Mouse (Mus musculus) frontal cortex, adult (tissue): ENCODE results near the gene Irs1.

ENCODE experiments used
- ATAC-seq: cut with Nextera tagmentation; 2 replicates; pipeline ENCODE4 v1.9.2; 2017; ENCODE audit warnings: mild to moderate bottlenecking, moderate library complexity, mixed read lengths; ENCODE audit not compliant: low TSS enrichment

Gene Irs1

GRCm38 (mm10) chr1:82257457-82257856, 33.8 kb downstream of the Irs1 start:
- no peak for ATAC-seq

GRCm38 (mm10) chr1:82253789-82254445, 37.3 kb downstream of the Irs1 start:
- ATAC-seq, result no peak

GRCm38 (mm10) chr1:82247221-82247951, 43.8 kb downstream of the Irs1 start:
- no peak for ATAC-seq

- no peak for ATAC-seq
Observed at GRCm38 (mm10) chr1:82245002-82245401, 46.2 kb downstream of the Irs1 start.

GRCm38 (mm10) chr1:82243260-82243825, 47.9 kb downstream of the Irs1 start:
- no peak for ATAC-seq

GRCm38 (mm10) chr1:82239409-82240201, 51.6 kb downstream of the Irs1 start:
- no peak for ATAC-seq

- ATAC-seq, result no peak
Observed at GRCm38 (mm10) chr1:82238245-82238644, 53.0 kb downstream of the Irs1 start.

GRCm38 (mm10) chr1:82235455-82236104, 55.6 kb downstream of the Irs1 start:
- no peak for ATAC-seq

GRCm38 (mm10) chr1:82234616-82235015, 56.6 kb downstream of the Irs1 start:
- no peak for ATAC-seq

- no peak for ATAC-seq
Observed at GRCm38 (mm10) chr1:82232812-82233211, 58.4 kb downstream of the Irs1 start, which contains the start of gene Gm9747. Gm9747 (plus strand) TSS chr1:82233112.

- no peak for ATAC-seq
Observed at GRCm38 (mm10) chr1:82228841-82229240, 62.4 kb downstream of the Irs1 start.

GRCm38 (mm10) chr1:82223042-82223795, 68.0 kb downstream of the Irs1 start:
- no peak for ATAC-seq

- ATAC-seq, result no peak
Observed at GRCm38 (mm10) chr1:82221462-82221861, 69.8 kb downstream of the Irs1 start.

GRCm38 (mm10) chr1:82220673-82221396, 70.4 kb downstream of the Irs1 start:
- ATAC-seq, result peak; percentile 96

GRCm38 (mm10) chr1:82207511-82207910, 83.7 kb downstream of the Irs1 start:
- ATAC-seq, result peak; percentile 80

- no peak for ATAC-seq
Observed at GRCm38 (mm10) chr1:82200636-82201035, 90.6 kb downstream of the Irs1 start.

- ATAC-seq, result peak; percentile 59
Observed at GRCm38 (mm10) chr1:82199918-82200317, 91.3 kb downstream of the Irs1 start.

GRCm38 (mm10) chr1:82191579-82191978, 99.6 kb downstream of the Irs1 start:
- ATAC-seq, result no peak

- ATAC-seq, result peak; percentile 97
Observed at GRCm38 (mm10) chr1:82189516-82189915, 101.7 kb downstream of the Irs1 start.

- no peak for ATAC-seq
Observed at GRCm38 (mm10) chr1:82188549-82189231, 102.5 kb downstream of the Irs1 start.
